Mouse (Mus musculus): ENCODE results near the gene Ripk1. TPM values are rescaled to one million over a fixed set of nuclear protein-coding genes. Genes with fewer than 3 reads are reported as not detected.
"Not testable (repeated sequence)": the region's sequence is repeated elsewhere in the genome, so short reads cannot be mapped to it uniquely, and the experiment has no call there.

Ripk1 gene
- polyA plus RNA-seq, 1 experiment from 2014 or later, result 4.7 TPM

DNA sequence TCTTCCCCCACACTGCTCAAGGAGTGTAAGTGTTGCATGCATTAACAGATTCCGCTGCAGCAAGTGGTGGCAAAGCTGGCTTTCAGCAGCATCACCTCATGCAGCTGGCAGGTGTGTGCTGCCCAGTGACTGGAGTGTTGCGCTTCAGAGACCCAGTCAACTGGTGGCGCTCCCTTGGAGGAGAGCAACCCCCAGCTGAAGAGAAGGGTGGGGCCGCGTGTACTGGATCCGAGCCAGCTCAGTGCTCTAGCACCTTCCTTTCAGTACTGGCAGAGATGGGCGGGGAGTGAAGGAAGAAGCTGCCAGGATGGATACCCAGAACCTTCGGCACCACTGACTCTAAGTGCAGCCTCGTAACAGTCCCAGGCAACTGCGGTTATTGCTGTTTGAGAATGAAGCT, 60.3 kb downstream of the Ripk1 start:
- H3K27me3 ChIP-seq (ENCODE audit: control insufficient read depth, insufficient read depth, low read length), result no peaks in the 10 kb centered on the region
- ATAC-seq (ENCODE audit: low FRiP score, low TSS enrichment) (no peak), DNase-seq (no peak)
- H3K4me3 ChIP-seq (replicated peaks; ENCODE audit: low read depth, low read length), result no peak overlapping the region
- H3K9me3 ChIP-seq (ENCODE audit: control insufficient read depth, low read length), result no peaks in the 10 kb centered on the region
- peaks cover 6% of the 10 kb centered on the region; the same call in 1 of the 2 replicates for H3K36me3 ChIP-seq (ENCODE audit: control insufficient read depth, insufficient read depth, low read length)
- H3K4me1 ChIP-seq (ENCODE audit: control insufficient read depth, insufficient read depth, low read length), result no peaks in the 10 kb centered on the region
- H3K9ac ChIP-seq (replicated peaks; ENCODE audit: low read length), result no peak overlapping the region
- no peak overlapping the region for H3K4me2 ChIP-seq (ENCODE audit: low read length)
- no peak overlapping the region for H3K27ac ChIP-seq (replicated peaks; ENCODE audit: low read depth, low read length)
- WGBS, result 92% methylated on average over 10 of the region's 10 CpGs

DNA sequence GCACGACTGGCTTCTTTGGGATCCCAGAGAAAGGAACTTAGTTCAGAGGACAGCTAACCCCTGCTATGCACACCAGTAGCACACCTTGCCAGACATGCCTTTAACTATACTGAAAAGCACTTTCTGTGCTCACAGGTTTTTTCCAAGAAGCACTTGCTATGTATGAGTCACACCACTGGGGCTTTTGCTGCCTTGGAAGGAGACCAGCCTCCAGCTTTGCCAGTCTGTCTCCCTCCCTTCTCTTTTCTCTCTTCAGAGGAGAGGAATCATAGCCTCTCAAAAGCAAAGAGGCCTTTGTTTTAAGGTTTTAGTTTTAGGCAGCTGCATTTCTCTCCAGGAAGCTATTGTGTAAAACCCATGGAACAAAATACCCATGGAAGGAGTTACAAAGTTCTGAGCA, 64.2 kb downstream of the Ripk1 start:
- Histone ChIP-seq H3K9me3 (ENCODE audit: control insufficient read depth, low read length) (no peaks in the 10 kb centered on the region), H3K36me3 (ENCODE audit: control insufficient read depth, insufficient read depth, low read length) (peaks cover 6% of the 10 kb centered on the region; the same call in 1 of the 2 replicates), H3K4me2 (ENCODE audit: low read length) (no peak overlapping the region), H3K4me3 (replicated peaks; ENCODE audit: low read depth, low read length) (no peak overlapping the region), H3K27ac (replicated peaks; ENCODE audit: low read depth, low read length) (no peak overlapping the region), H3K4me1 (ENCODE audit: control insufficient read depth, insufficient read depth, low read length) (no peaks in the 10 kb centered on the region), H3K27me3 (ENCODE audit: control insufficient read depth, insufficient read depth, low read length) (no peaks in the 10 kb centered on the region), H3K9ac (replicated peaks; ENCODE audit: low read length) (no peak overlapping the region)
- no peak for DNase-seq
- 22% methylated on average over 1 of the region's 1 CpGs for WGBS
- ATAC-seq (ENCODE audit: low FRiP score, low TSS enrichment), result no peak

DNA sequence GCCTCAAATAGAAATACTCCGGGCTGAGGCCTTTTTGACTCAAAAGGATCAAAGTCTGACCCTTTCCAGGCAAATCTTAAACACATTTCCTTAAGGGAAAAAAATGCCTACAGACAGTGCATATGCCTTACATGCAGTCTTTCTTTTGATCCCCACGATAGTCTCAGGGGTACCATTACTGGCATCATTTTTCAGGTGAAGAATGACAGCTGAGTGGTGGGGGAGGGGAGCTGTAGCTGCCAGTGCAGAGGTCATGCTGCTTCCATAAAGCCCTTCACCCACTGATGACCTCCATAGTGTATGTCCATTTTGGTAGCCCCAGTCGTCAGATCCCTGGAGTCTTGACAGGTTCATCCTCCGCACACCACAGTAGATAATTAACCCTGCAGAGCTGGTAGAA, 68.1 kb downstream of the Ripk1 start:
- no peak overlapping the region for H3K9ac ChIP-seq (replicated peaks; ENCODE audit: low read length)
- ATAC-seq (ENCODE audit: low FRiP score, low TSS enrichment) (no peak), DNase-seq (no peak)
- H3K9me3 ChIP-seq (ENCODE audit: control insufficient read depth, low read length), result no peaks in the 10 kb centered on the region
- WGBS, result 56% methylated on average over 4 of the region's 4 CpGs
- no peak overlapping the region for H3K4me3 ChIP-seq (replicated peaks; ENCODE audit: low read depth, low read length)
- H3K36me3 ChIP-seq (ENCODE audit: control insufficient read depth, insufficient read depth, low read length), result peaks cover 15% of the 10 kb centered on the region
- H3K4me2 ChIP-seq (ENCODE audit: low read length), result no peak overlapping the region
- no peaks in the 10 kb centered on the region for H3K27me3 ChIP-seq (ENCODE audit: control insufficient read depth, insufficient read depth, low read length)
- H3K4me1 ChIP-seq (ENCODE audit: control insufficient read depth, insufficient read depth, low read length), result peaks cover 15% of the 10 kb centered on the region
- no peak overlapping the region for H3K27ac ChIP-seq (replicated peaks; ENCODE audit: low read depth, low read length)

DNA sequence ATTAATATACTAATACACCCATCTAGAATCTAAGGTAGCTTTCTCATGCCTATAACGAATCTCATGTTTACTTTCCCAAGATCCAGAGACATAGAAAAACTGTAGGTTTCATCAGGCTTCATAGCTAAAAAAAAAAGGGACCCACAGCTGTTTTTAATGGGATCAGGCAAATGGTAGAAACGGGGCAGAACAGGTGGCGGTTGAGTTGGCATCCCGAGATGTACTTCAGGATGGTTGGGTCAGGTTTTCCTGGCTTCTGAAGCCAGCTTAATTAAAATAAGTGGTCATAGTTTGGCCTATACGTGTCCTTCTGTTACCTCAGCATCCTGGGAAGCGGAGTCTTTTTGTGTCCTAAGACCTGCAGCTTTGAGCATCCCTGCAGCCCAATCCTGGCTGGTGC, 69.7 kb downstream of the Ripk1 start:
- no peak overlapping the region for H3K27ac ChIP-seq (replicated peaks; ENCODE audit: low read depth, low read length)
- no peaks in the 10 kb centered on the region for H3K9me3 ChIP-seq (ENCODE audit: control insufficient read depth, low read length)
- ATAC-seq (ENCODE audit: low FRiP score, low TSS enrichment) (no peak), DNase-seq (no peak)
- no peak overlapping the region for H3K9ac ChIP-seq (replicated peaks; ENCODE audit: low read length)
- no peak overlapping the region for H3K4me3 ChIP-seq (replicated peaks; ENCODE audit: low read depth, low read length)
- WGBS, result 85% methylated on average over 6 of the region's 6 CpGs
- H3K27me3 ChIP-seq (ENCODE audit: control insufficient read depth, insufficient read depth, low read length), result no peaks in the 10 kb centered on the region
- H3K4me1 ChIP-seq (ENCODE audit: control insufficient read depth, insufficient read depth, low read length), result peaks cover 29% of the 10 kb centered on the region
- peaks cover 27% of the 10 kb centered on the region for H3K36me3 ChIP-seq (ENCODE audit: control insufficient read depth, insufficient read depth, low read length)
- H3K4me2 ChIP-seq (ENCODE audit: low read length), result no peak overlapping the region

DNA sequence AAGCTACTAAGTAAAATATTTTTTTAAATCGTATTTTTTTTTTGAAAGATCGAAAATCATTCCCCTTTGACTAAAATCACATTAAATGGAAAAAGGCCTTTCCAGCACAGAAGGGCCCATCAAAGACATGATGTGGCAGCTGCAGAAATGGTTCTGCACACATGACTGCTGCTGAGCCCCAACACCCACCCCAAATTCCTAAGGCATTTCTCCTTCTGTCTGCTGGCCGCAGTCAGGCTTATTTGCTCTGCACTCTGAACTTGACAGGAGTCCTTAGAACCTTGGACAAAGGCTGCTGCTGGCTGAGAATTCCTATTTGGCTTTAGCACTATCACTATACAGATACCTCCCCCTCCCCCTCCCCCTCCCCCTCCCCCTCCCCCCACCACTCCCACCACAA, 70.7 kb downstream of the Ripk1 start:
- Histone ChIP-seq H3K9ac (replicated peaks; ENCODE audit: low read length) (no peak overlapping the region), H3K4me3 (replicated peaks; ENCODE audit: low read depth, low read length) (no peak overlapping the region), H3K27me3 (ENCODE audit: control insufficient read depth, insufficient read depth, low read length) (no peaks in the 10 kb centered on the region), H3K27ac (replicated peaks; ENCODE audit: low read depth, low read length) (no peak overlapping the region), H3K4me1 (ENCODE audit: control insufficient read depth, insufficient read depth, low read length) (peaks cover 29% of the 10 kb centered on the region), H3K36me3 (ENCODE audit: control insufficient read depth, insufficient read depth, low read length) (peaks cover 27% of the 10 kb centered on the region), H3K4me2 (ENCODE audit: low read length) (no peak overlapping the region), H3K9me3 (ENCODE audit: control insufficient read depth, low read length) (no peaks in the 10 kb centered on the region)
- DNase-seq (no peak), ATAC-seq (ENCODE audit: low FRiP score, low TSS enrichment) (no peak)
- 25% methylated on average over 3 of the region's 3 CpGs for WGBS

DNA sequence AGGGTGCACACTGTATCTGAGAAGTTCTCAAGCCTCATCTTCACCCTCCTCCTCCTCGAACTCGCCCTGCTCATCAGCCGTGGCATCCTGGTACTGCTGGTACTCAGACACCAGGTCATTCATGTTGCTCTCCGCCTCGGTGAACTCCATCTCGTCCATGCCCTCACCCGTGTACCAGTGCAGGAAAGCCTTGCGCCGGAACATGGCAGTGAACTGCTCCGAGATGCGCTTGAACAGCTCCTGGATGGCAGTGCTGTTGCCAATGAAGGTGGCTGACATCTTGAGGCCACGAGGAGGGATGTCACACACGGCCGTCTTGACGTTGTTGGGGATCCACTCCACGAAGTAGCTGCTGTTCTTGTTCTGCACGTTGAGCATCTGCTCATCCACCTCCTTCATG, 72.3 kb downstream of the Ripk1 start:
- Histone ChIP-seq H3K36me3 (ENCODE audit: control insufficient read depth, insufficient read depth, low read length) (peaks cover 27% of the 10 kb centered on the region), H3K4me1 (ENCODE audit: control insufficient read depth, insufficient read depth, low read length) (peaks cover 33% of the 10 kb centered on the region)
- not testable (repeated sequence) for H3K9ac ChIP-seq (replicated peaks; ENCODE audit: low read length); ATAC-seq (ENCODE audit: low FRiP score, low TSS enrichment); H3K4me2 ChIP-seq (ENCODE audit: low read length); H3K9me3 ChIP-seq (ENCODE audit: control insufficient read depth, low read length); DNase-seq; H3K27ac ChIP-seq (replicated peaks; ENCODE audit: low read depth, low read length); H3K4me3 ChIP-seq (replicated peaks; ENCODE audit: low read depth, low read length); H3K27me3 ChIP-seq (ENCODE audit: control insufficient read depth, insufficient read depth, low read length)
- WGBS, result 95% methylated on average over 9 of the region's 17 CpGs

DNA sequence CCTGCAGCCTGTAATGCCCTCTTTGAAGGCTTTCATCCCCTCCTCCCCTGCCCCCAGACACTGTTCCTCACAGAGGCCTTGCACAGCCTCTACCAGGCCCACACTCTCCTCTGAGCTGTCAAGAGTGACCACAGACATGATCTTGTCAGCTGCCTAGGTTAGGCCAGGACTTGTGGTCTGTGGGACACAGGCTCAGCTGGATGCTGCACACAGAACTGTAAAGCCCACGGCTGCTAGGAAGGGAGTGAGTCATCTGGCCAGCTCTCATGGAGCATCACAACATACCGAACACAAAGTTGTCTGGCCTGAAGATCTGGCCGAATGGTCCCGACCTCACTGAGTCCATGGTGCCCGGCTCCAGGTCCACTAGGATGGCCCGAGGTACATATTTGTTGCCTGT, 73.7 kb downstream of the Ripk1 start:
- DNase-seq; ATAC-seq (ENCODE audit: low FRiP score, low TSS enrichment); H3K27me3 ChIP-seq (ENCODE audit: control insufficient read depth, insufficient read depth, low read length); H3K9me3 ChIP-seq (ENCODE audit: control insufficient read depth, low read length): not testable (repeated sequence)
- H3K4me1 ChIP-seq (ENCODE audit: control insufficient read depth, insufficient read depth, low read length), result peaks cover 33% of the 10 kb centered on the region
- H3K9ac ChIP-seq (replicated peaks; ENCODE audit: low read length), result peak overlapping the region; percentile 96; the same call in 1 of the 2 replicates
- H3K36me3 ChIP-seq (ENCODE audit: control insufficient read depth, insufficient read depth, low read length), result peaks cover 27% of the 10 kb centered on the region
- WGBS, result 51% methylated on average over 6 of the region's 6 CpGs
- peak overlapping the region; percentile 92 for H3K4me3 ChIP-seq (replicated peaks; ENCODE audit: low read depth, low read length)
- peak overlapping the region; percentile 95 for H3K27ac ChIP-seq (replicated peaks; ENCODE audit: low read depth, low read length)
- H3K4me2 ChIP-seq (ENCODE audit: low read length), result peak overlapping the region; percentile 74

DNA sequence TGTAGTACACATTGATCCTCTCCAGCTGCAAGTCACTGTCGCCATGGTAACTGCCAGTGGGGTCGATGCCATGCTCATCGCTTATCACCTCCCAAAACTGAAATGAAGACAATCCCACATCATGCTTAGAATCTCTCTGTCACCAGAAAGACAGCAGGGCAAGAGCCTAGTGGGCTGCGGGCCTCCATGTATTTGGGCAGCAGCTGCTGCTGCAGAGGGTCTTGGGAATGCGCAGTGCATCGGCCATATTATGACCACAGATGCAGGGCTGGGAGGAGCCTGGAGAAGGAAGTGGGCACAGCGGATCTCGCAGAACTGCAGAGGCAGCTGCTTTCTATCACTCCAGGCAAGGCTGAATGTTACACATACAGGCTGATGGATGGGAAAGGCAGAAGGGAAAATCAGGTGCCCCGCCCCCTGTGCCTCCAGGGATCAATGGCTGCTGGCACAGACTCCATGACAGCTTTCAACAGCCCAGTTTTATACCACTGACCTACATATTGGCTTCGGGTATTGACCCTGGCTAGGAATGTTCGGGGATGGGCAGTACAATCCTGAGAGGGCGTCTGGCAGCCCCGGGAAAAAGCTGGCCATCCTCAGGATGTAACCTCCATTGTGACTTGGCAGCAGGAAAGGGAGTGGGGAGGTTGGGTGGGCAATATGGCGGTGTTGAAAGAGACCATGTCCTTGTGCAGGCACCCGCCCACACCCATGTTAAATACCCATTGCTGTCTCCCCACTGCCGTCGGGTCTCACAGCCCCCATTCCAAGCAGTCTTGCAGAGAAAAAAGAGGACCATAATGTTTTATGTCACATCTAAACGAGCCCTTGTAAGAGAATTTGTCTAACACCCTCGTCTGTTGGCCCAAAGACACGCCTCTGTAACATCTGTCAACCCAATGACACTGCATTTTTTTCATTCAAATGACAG, 74.7 kb downstream of the Ripk1 start:
- peak; percentile 83 for DNase-seq

More for the DNA sequence above, 74.7 kb downstream of the Ripk1 start:
- H3K36me3 ChIP-seq (ENCODE audit: control insufficient read depth, insufficient read depth, low read length), result peaks cover 27% of the 10 kb centered on the region
- H3K4me1 ChIP-seq (ENCODE audit: control insufficient read depth, insufficient read depth, low read length), result peaks cover 33% of the 10 kb centered on the region
- H3K27me3 ChIP-seq (ENCODE audit: control insufficient read depth, insufficient read depth, low read length), result no peaks in the 10 kb centered on the region
- H3K9ac ChIP-seq (replicated peaks; ENCODE audit: low read length), result peak overlapping the region; percentile 96
- peak; percentile 77 for ATAC-seq (ENCODE audit: low FRiP score, low TSS enrichment)
- H3K9me3 ChIP-seq (ENCODE audit: control insufficient read depth, low read length), result no peaks in the 10 kb centered on the region
- peak overlapping the region; percentile 74 for H3K4me2 ChIP-seq (ENCODE audit: low read length)
- peak overlapping the region; percentile 95 for H3K27ac ChIP-seq (replicated peaks; ENCODE audit: low read depth, low read length)
- H3K4me3 ChIP-seq (replicated peaks; ENCODE audit: low read depth, low read length), result peak overlapping the region; percentile 92
- WGBS, result 17% methylated on average over 20 of the region's 20 CpGs

Data from midbrain, embryonic 14.5 days (tissue).